Mouse (Mus musculus): Measurements from ENCODE around the gene Tspear.
"Not testable (repeated sequence)": the region's sequence is repeated elsewhere in the genome, so short reads cannot be mapped to it uniquely, and the experiment has no call there.

Tspear gene

DNA sequence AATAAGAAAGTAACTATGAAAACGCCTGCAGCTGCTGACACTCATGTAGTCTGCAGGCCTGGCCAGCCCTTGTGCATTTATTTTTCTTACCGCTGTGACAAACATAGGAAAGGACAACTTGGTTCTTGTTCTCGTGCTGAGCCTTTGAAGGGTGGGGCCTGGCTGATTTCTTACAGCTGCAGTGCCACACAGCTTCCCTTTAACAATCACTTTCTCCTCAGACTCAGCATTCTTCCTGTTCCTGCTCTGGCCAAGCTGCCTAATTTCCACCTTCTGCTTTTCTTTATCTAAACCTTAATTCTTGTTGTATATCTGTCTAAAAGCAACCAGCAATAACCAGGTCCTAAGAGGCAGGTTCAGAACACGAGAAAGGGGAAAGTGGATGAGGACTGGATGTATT lies 27.4 kb downstream of the Tspear start:
- DNase-seq, result no peak

DNA sequence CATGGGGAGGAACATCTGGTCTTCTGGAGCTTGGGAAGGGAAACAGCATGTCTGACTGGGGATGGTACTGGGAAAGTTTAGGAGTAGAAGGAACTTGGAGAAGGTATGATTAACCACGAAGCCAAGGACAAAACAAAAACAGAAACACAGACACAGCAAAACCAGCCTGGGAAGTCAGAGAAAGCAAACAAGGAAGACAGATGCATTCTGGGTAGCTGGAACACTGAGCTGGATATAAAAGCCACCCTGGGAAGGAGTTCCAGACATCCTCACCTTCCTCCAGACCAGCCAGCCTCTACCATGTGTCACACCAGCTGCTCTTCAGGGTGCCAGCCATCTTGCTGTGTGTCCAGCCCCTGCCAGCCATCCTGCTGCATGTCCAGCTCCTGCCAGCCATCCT lies 29.1 kb downstream of the Tspear start, which contains the start of gene Gm10142:
Gm10142 (plus strand) TSS at position 301 of the 400 bp plus-strand sequence.
- no peak for DNase-seq

DNA sequence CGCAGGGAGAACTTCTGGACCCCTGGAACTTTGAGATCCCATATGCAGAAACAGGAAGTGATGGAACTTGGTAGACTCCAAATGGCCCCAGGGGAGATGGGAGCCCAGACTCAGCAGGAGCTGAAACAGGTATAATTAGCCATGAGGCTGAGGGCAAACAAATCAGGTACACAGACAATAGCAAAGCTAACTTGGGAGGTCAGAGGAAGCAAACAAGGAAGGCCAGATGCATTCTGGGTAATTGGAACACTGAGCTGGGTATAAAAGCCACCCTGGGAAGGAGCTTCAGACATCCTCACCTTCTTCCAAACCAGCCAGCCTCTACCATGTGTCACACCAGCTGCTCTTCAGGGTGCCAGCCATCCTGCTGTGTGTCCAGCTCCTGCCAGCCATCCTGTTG lies 33.9 kb downstream of the Tspear start, which contains the start of gene Krtap12-1:
Krtap12-1 (plus strand) TSS at position 301 of the 400 bp plus-strand sequence.
- DNase-seq, result not testable (repeated sequence)

DNA sequence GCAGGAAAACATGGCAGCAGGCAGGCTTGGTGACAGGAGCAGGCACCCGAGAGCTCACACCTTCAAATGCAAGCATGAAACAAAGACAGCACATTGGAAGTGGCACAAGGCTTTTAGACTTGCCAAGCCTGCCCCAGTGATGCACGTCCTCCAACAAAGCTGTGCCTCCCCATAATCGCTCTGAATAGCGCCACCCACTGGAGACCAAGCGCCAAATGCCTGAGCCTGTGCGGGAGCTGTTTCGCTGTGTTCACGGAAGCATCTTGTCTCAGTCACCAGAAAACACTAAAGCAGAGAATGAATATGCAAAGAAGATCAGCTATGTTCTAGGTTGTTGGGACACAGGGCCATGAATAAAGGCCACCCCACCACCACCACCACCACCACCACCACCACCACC lies 38.5 kb downstream of the Tspear start:
- DNase-seq, result no peak

DNA sequence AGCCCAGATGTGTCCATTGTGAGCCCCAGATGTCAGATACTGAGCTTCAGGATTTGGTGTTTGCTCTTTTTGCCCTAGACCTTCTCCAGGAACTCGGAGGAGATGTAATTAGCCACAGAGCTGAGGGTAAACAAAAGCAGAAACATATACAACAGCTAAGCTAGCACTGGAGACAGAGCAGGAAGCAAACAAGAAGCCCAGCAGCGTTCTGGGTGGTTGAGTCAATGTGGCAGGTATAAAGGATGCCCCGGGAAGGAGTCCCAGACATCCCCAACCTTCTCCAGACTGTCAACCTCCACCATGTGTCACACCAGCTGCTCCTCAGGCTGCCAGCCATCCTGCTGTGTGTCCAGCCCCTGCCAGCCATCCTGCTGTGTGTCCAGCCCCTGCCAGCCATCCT lies 39.8 kb downstream of the Tspear start, which contains the start of gene Gm10100:
Gm10100 (plus strand) TSS at position 301 of the 400 bp plus-strand sequence.
- no peak for DNase-seq

DNA sequence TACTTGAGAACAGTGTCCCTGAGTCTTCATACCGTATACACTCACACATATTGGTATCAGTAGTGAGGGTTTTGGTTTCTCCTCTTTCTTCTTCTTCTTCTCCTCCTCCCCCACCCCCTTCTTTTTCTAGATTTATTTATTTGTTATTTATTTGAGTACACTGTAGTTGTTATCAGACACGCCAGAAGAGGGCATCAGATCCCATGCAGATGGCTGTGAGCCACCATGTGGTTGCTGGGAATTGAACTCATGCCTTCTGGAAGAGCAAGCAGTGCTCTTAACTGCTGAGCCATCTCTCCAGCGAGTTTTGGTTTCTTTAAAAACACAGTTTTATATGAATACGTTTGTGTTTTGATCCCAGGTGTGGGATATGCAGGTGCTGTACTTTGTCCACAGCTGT lies 41.9 kb downstream of the Tspear start:
- DNase-seq, result no peak

DNA sequence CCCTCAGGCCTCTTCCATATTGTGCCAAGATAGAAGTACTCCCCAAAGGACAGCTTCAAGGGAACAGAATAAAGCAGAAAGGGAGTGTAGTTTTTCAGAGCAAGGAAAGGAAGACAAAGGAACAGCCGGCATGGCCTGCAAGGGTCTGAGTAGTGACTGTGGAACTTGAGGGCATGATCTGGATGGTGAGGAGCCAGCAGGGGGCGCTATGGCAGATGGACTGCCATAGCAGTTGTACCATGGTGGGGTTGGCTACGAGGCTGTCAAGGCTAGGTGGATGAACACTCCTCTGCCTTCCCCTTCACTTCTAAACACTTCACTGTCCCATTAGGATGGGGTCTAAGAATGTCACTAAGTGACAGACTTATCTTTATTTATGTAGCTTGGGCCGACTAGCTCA lies 42.9 kb downstream of the Tspear start:
- DNase-seq, result no peak

DNA sequence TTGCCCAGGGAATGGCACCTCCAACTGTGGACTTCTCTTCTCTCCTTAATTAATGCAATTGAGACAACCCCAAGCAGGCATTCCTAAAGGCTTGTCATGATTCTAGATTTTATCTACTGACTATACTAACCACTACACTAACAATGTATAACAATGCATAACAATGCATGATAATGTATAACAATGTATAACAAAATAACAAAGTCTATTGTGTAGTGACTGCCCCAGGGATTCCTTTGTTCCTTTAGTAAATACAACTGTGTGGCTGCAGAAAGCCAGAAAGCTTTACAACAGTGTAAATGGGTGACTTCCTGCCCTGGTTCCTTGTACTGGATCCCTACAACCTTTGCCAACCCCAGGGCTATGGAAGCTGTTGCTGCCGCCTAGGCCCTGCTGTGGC lies 49.6 kb downstream of the Tspear start:
- DNase-seq, result no peak

DNA sequence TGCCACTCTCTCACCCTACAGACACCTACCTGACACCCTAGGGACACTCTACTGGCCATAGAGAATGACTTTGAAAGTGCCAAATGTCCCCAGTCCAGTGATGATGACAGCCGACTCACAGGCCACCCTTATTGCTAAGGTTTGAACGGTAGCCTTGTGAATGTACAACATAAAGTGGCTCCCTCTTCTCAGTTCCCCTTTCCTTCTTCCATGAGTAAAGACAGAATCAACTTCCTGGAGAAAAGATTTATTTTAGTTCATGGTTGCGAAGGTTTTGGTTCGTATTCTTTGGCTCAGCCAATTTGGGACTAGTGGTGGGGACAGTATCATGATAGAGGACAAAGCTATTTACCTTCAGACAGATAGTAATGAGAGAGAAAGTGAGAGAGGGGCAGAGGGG lies 52.6 kb downstream of the Tspear start:
- DNase-seq, result no peak

DNA sequence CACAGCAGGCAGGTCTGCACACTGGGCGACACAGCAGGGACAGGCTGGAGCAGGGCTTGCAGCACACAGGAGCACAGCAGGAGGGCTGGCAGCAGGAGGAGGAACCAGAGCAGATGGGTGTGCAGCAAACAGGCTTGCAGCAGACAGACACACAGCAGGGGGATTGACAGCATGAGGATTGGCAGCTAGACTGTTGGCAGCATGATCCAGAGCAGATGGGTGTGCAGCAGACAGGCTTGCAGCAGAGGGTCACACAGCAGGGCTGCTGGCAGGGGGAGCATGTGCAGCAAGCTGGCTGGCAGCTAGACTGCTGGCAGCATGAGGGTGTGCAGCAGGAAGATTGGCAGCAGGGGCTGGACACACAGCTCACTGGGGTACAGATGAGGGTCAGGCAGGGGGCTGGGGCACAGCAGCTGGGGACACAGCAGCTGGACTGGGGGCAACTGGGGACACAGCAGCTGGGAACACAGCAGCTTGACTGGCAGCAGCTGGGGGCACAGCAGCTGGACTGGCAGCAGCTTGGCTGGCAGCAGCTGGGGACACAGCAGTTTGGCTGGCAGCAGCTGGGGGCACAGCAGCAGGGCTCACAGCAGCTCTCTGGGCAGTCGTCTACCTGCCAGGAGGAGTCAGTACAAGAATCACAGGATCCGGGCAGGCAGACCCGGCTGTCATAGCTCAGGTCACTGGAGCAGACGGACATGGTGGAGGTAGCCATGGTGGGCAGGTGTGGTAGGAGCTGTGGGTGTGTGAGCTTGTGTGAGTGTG lies 55.7 kb downstream of the Tspear start, which contains the start of gene Gm18596:
Gm18596 (minus strand) TSS at position 715 of the 765 bp plus-strand sequence.
- not testable (repeated sequence) for DNase-seq

DNA sequence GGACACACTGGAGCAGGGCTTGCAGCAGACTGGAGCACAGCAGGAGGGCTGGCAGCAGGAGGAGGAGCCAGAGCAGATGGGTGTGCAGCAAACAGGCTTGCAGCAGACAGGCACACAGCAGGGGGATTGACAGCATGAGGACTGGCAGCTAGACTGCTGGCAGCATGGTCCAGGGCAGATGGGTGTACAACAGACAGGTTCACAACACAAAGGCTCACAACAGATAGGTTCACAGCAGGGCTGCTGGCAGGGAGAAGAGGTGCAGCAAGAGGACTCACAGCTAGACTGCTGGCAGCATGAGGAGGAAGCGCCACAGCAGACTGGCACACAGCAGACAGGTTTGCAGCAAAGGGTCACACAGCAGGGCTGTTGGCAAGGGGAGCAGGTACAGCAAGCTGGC lies 64.3 kb downstream of the Tspear start:
- not testable (repeated sequence) for DNase-seq

DNA sequence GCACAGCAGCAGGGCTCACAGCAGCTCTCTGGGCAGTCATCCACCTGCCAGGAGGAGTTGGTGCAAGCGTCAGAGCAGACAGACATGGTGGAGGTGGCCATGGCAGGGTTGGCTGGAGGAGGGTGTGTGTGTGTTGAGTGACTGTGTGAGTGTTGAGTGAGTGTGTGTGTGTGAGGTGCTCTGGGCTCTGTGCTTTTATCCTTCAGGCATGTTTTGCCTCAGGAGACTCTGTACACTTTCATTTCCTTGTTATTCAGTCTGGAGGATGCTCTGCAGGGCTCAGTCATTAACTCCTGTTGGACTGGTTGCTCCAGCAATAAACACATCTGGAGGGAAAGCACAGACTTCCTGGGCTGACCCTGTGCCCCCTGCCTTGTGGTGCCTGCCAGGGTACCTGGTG lies 64.9 kb downstream of the Tspear start, which contains the start of gene Gm9736:
Gm9736 (minus strand) TSS at position 101 of the 400 bp plus-strand sequence.
- not testable (repeated sequence) for DNase-seq

DNA sequence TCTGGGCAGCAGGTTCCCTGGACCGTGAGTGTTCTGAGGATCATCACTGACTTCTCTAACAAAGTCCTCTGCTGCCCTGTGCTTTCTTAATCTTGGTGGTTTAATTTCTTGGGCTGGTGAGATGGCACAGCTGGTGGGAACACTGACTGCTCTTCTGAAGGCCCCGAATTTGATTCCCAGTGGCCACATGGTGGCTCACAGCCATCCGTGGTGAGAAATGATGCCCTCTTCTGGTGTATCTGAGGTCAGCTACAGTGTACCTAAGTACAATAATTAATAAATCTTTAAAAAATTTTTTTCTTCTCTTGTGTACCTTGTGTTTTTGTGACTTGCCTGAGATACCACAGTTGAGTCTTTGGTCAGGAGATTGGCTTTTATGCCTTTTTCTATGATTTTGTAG lies 65.9 kb downstream of the Tspear start:
- DNase-seq, result not testable (repeated sequence)

DNA sequence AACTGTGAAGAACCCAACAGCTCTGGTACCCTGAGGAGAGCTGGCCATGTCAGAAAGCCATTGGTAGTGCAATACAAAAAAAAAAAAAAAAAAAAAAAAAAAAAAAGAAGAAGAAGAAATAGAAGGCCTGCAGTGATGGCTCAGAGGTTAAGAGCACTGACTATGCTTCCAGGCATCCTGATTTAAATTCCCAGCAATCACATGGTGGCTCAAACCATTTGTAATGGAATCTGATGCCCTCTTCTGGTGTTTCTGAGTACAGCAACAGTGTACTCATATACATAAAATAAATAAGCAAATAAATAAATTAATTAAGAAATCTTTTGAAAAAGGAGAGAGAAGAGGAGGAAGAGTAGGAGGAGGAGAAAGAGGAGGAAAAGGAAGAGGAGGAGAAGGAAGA lies 67.1 kb downstream of the Tspear start:
- no peak for DNase-seq

DNA sequence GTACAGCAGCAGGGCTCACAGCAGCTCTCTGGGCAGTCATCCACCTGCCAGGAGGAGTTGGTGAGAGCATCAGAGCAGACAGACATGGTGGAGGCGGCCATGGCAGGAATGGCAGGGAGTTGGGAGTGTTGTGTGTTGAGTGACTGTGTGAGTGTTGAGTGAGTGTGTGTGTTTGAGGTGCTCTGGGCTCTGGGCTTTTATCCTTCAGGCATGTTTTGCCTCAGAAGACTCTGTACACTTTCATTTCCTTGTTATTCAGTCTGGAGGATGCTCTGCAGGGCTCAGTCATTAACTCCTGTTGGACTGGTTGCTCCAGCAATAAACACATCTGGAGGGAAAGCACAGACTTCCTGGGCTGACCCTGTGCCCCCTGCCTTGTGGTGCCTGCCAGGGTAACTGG lies 73.2 kb downstream of the Tspear start, which contains the start of gene Gm3233:
Gm3233 (minus strand) TSS at position 101 of the 400 bp plus-strand sequence.
- not testable (repeated sequence) for DNase-seq

DNA sequence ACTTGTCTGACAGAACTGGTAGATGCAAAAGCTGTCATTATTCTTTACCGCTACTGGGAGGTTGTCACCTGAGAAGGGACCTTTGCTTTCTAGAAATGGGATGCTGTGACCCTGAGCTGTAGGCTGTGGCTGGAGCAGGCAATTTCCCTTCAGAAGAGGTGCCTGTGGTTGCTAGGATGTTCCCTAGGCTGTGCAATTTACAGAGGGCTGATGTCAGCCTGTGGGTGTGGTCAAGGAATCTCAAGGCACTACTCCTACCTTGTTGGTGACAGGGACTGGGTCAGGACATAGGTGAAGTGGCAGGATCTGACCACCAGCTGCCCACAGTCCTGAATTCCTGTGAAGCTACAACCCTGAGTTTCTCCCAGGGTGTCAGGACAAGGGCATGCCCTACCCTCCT lies 83.4 kb downstream of the Tspear start:
- DNase-seq, result no peak

DNA sequence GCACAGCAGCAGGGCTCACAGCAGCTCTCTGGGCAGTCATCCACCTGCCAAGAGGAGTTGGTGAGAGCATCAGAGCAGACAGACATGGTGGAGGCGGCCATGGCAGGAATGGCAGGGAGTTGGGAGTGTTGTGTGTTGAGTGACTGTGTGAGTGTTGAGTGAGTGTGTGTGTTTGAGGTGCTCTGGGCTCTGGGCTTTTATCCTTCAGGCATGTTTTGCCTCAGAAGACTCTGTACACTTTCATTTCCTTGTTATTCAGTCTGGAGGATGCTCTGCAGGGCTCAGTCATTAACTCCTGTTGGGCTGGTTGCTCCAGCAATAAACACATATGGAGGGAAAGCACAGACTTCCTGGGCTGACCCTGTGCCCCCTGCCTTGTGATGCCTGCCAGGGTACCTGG lies 84.9 kb downstream of the Tspear start, which contains the start of gene Gm3238:
Gm3238 (minus strand) TSS at position 101 of the 400 bp plus-strand sequence.
- DNase-seq, result not testable (repeated sequence)

DNA sequence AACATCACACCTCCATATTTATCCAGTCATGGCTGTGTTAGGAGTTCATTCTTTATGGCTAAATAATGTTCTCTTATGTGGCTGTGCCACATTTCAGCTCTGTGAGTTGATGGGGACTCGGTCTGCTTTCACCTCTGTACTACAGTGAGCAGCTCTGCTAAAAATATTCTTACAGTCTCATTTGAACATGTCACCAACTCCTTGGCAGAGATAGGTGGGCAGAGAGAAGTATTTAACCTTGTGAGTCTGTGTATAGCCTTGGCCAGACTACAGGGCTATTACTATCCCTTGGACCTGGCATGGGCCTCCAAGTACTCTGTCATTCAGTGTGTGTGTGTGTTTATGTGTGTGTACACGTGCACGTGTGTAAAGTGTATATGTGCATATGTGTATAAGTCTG lies 85.8 kb downstream of the Tspear start:
- DNase-seq, result not testable (repeated sequence)

DNA sequence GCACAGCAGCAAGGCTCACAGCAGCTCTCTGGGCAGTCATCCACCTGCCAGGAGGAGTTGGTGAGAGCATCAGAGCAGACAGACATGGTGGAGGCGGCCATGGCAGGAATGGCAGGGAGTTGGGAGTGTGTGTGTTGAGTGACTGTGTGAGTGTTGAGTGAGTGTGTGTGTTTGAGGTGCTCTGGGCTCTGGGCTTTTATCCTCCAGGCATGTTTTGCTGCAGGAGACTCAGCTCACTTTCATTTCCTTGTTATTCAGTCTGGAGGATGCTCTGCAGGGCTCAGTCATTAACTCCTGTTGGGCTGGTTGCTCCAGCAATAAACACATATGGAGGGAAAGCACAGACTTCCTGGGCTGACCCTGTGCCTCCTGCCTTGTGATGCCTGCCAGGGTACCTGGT lies 90.5 kb downstream of the Tspear start, which contains the start of gene Gm7138:
Gm7138 (minus strand) TSS at position 101 of the 400 bp plus-strand sequence.
- not testable (repeated sequence) for DNase-seq

DNA sequence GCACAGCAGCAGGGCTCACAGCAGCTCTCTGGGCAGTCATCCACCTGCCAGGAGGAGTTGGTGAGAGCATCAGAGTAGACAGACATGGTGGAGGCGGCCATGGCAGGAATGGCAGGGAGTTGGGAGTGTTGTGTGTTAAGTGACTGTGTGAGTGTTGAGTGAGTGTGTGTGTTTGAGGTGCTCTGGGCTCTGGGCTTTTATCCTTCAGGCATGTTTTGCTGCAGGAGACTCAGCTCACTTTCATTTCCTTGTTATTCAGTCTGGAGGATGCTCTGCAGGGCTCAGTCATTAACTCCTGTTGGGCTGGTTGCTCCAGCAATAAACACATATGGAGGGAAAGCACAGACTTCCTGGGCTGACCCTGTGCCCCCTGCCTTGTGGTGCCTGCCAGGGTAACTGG lies 96.1 kb downstream of the Tspear start, which contains the start of gene Gm3250:
Gm3250 (minus strand) TSS at position 101 of the 400 bp plus-strand sequence.
- DNase-seq, result not testable (repeated sequence)

DNA sequence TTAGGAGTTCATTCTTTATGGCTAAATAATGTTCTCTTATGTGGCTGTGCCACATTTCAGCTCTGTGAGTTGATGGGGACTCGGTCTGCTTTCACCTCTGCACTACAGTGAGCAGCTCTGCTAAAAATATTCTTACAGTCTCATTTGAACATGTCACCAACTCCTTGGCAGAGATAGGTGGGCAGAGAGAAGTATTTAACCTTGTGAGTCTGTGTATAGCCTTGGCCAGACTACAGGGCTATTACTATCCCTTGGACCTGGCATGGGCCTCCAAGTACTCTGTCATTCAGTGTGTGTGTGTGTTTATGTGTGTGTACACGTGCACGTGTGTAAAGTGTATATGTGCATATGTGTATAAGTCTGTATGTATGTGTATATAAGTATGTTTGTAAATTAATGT lies 97.0 kb downstream of the Tspear start:
- DNase-seq, result not testable (repeated sequence)

DNA sequence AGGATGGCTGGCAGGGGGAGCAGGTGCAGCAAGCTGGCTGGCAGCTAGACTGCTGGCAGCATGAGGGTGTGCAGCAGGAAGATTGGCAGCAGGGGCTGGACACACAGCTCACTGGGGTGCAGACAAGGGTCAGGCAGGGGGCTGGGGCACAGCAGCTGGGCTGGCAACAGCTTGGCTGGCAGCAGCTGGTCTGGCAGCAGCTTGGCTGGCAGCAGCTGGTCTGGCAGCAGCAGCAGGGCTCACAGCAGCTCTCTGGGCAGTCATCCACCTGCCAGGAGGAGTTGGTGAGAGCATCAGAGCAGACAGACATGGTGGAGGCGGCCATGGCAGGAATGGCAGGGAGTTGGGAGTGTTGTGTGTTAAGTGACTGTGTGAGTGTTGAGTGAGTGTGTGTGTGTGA lies 101.5 kb downstream of the Tspear start, which contains the start of gene Gm7137:
Gm7137 (minus strand) TSS at position 325 of the 400 bp plus-strand sequence.
- not testable (repeated sequence) for DNase-seq

DNA sequence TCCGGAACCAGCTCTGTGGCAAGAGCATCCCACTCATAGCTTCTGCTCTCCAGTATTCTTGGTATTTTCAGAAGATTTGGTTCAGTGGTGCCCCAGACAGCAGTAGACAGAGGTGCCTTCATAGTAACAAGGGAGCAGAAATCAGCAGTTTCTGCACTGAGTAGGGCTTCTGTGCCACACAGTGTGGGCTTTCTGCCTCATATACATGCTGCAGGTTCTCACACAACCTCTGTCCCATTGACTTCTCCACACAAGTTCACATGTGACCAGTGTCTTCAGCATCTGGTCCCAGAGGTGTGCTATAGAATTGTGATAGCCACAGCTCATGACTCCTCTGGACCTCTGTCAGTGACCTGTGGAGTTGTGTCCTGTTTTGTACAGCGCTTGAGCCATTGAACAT lies 102.3 kb downstream of the Tspear start:
- DNase-seq, result no peak

DNA sequence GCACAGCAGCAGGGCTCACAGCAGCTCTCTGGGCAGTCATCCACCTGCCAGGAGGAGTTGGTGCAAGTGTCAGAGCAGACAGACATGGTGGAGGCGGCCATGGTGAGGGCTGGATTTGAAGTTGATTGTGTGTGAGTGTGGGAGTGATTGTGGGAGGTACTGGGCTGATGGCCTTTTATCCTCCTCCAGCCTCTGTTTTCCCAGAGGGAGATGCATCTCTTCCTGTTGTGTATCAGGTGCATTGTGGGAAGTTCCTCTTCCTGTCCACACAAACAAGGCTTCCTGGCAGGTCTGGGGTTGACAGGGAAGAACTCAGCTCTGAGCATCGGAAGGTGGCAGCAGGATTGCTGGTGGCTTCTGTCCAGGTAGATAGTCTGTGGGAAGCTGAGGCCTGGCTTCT lies 108.6 kb downstream of the Tspear start, which contains the start of gene Gm9639:
Gm9639 (minus strand) TSS at position 101 of the 400 bp plus-strand sequence.
- DNase-seq, result no peak

All from thymus, adult 18-20 months (tissue).